Comparison of ENCODE assay signal across 8 mouse cellular contexts in genomic region chr11:32552401-32553090, GRCm38 (mm10). TPM values are rescaled to one million over a fixed set of nuclear protein-coding genes. Genes with fewer than 3 reads are reported as not detected.
DNase-seq lines count a peak whose midpoint lies in the region; ATAC-seq and TF ChIP-seq lines count a peak whose summit lies in the region.

No protein-coding gene starts in this region.

- DNase-seq in heart, adult 9 months (ENCODE audit: low spot score in 2 of 2): peak; percentile 33 to 35
- DNase-seq in heart, postnatal 14 days: no peak
- DNase-seq in lung, postnatal 0 days (ENCODE audit: low spot score): peak; percentile 85
- no peak for DNase-seq in gastrocnemius, adult 8-10 months (ENCODE audit: low spot score in 2 of 2)
- DNase-seq in urinary bladder, adult 2 months (ENCODE audit: low spot score): no peak

- TF ChIP-seq CTCF in intestine, postnatal 0 days (IDR thresholded peaks at IDR 0.05; ENCODE audit: low read depth): no peak
- peak; percentile 17; the same call in 1 of the 2 replicates for TF ChIP-seq CTCF in lung, postnatal 0 days (IDR thresholded peaks at IDR 0.05)

- peaks cover 70% of the 10 kb centered on the region for H3K4me1 ChIP-seq in brown adipose tissue, adult 24 weeks (ENCODE audit: control insufficient read depth, insufficient read depth, insufficient read length, low read length)
- 0 out of 2 replicates have a peak, but pooled peaks cover 10% of the 10 kb centered on the region for H3K4me1 ChIP-seq in intestine, postnatal 0 days (replicated peaks; ENCODE audit: control insufficient read depth, insufficient read depth, low read length)
- peaks cover 19% of the 10 kb centered on the region; the same call in 1 of the 2 replicates for H3K4me1 ChIP-seq in lung, postnatal 0 days (ENCODE audit: insufficient read depth, low read depth, low read length)

- TF ChIP-seq EP300 in lung, postnatal 0 days (IDR thresholded peaks at IDR 0.05): no peak

- WGBS in intestine, postnatal 0 days: 48% methylated on average over 13 of the region's 13 CpGs
- 37% methylated on average over 13 of the region's 13 CpGs for WGBS in lung, postnatal 0 days

- H3K27me3 ChIP-seq in intestine, postnatal 0 days (replicated peaks; ENCODE audit: control insufficient read depth, insufficient read depth, low read length): no peaks in the 10 kb centered on the region
- no peaks in the 10 kb centered on the region for H3K27me3 ChIP-seq in lung, postnatal 0 days (replicated peaks; ENCODE audit: insufficient read depth, low read length)

- no peak overlapping the region for H3K9ac ChIP-seq in intestine, postnatal 0 days (ENCODE audit: low read depth, low read length)
- no peak overlapping the region for H3K9ac ChIP-seq in lung, postnatal 0 days (replicated peaks; ENCODE audit: low read depth)

- ATAC-seq in intestine, postnatal 0 days: no peak
- ATAC-seq in lung, postnatal 0 days: peak; percentile 86
- no peak for ATAC-seq in erythroid progenitor cell, adult 5-6 weeks (replicated peaks; ENCODE audit: low FRiP score, poor library complexity, severe bottlenecking)

- H3K27ac ChIP-seq in brown adipose tissue, adult 24 weeks (replicated peaks; ENCODE audit: low read depth, low read length): peak overlapping the region; percentile 91
- H3K27ac ChIP-seq in intestine, postnatal 0 days (ENCODE audit: low read depth, low read length): peak overlapping the region; percentile 41; the same call in 1 of the 2 replicates
- H3K27ac ChIP-seq in lung, postnatal 0 days (ENCODE audit: low read length): peak overlapping the region; percentile 49

- no peaks in the 10 kb centered on the region for H3K36me3 ChIP-seq in intestine, postnatal 0 days (ENCODE audit: control insufficient read depth, insufficient read depth)
- no peaks in the 10 kb centered on the region for H3K36me3 ChIP-seq in lung, postnatal 0 days (ENCODE audit: insufficient read depth, low read length)

- no peak overlapping the region for H3K4me3 ChIP-seq in brown adipose tissue, adult 24 weeks (ENCODE audit: insufficient read depth, low read depth, low read length)
- H3K4me3 ChIP-seq in intestine, postnatal 0 days (ENCODE audit: low read depth, low read length): no peak overlapping the region
- H3K4me3 ChIP-seq in lung, postnatal 0 days (ENCODE audit: low read depth, low read length): no peak overlapping the region

- H3K9me3 ChIP-seq in intestine, postnatal 0 days (ENCODE audit: control insufficient read depth): no peaks in the 10 kb centered on the region
- H3K9me3 ChIP-seq in lung, postnatal 0 days (ENCODE audit: low read length): no peaks in the 10 kb centered on the region

- intact Hi-C loops in heart, postnatal 14 days (cut with DNase I): no loop called here

- H3K4me2 ChIP-seq in intestine, postnatal 0 days (replicated peaks; ENCODE audit: low read depth): no peak overlapping the region
- H3K4me2 ChIP-seq in lung, postnatal 0 days (replicated peaks; ENCODE audit: low read depth, low read length): 0 out of 2 replicates have a peak overlapping the region, but pooled peaks have one; percentile 11

RNA-seq across cellular contexts. Expression of gene Stk10, which starts 19.4 kb away (rescaled TPM):
- 10 to 100 TPM; 14.3 to 14.5 TPM for total RNA-seq in heart, postnatal 14 days (2021)
- polyA plus RNA-seq in brown adipose tissue, adult 24 weeks (2012; ENCODE audit: insufficient read depth, insufficient read length, missing spikeins): 4.3 and 5.5 TPM in 2 replicates
- polyA plus RNA-seq in intestine, postnatal 0 days (2015; fragmentation: Nextera tagmentation; extraction: Ambion mirVana): 2.6 and 2.7 TPM in 2 replicates
- 1.9 and 2.4 TPM in 2 replicates for polyA plus RNA-seq in lung, postnatal 0 days (2015; fragmentation: Nextera tagmentation; extraction: Ambion mirVana)
- 1 to 10 TPM; 1.2 to 2.4 (median 1.9) TPM for total RNA-seq in gastrocnemius, adult 8-10 months (2022)
- total RNA-seq in erythroid progenitor cell, adult 5-6 weeks (2015; ENCODE audit: low replicate concordance): 14.3 and 15.1 TPM in 2 replicates
- 8.3 and 10.0 TPM in 2 replicates for total RNA-seq in erythroid progenitor cell, adult 5-6 weeks (2017; ENCODE audit: low replicate concordance)
- polyA plus RNA-seq in urinary bladder, adult 2 months (2012; rRNA removed): 6.2 and 8.5 TPM in 2 replicates

RNA-seq across cellular contexts. Expression of gene Efcab9, which starts 20.7 kb away (rescaled TPM):
- total RNA-seq in heart, postnatal 14 days (2021): under 1 TPM; 0.57 to 0.68 TPM
- polyA plus RNA-seq in brown adipose tissue, adult 24 weeks (2012; ENCODE audit: insufficient read depth, insufficient read length, missing spikeins): not detected in 2 replicates
- 0.21 and 0.58 TPM in 2 replicates for polyA plus RNA-seq in intestine, postnatal 0 days (2015; fragmentation: Nextera tagmentation; extraction: Ambion mirVana)
- polyA plus RNA-seq in lung, postnatal 0 days (2015; fragmentation: Nextera tagmentation; extraction: Ambion mirVana): 0.18 and 0.30 TPM in 2 replicates
- 1 to 10 TPM in 3 of 4 experiments, under 1 TPM in 1; 0.74 to 1.7 (median 1.3) TPM for total RNA-seq in gastrocnemius, adult 8-10 months (2022)
- total RNA-seq in erythroid progenitor cell, adult 5-6 weeks (2015; ENCODE audit: low replicate concordance): not detected in 2 replicates
- total RNA-seq in erythroid progenitor cell, adult 5-6 weeks (2017; ENCODE audit: low replicate concordance): not detected in 2 replicates
- 0.76 and 1.3 TPM in 2 replicates for polyA plus RNA-seq in urinary bladder, adult 2 months (2012; rRNA removed)

Comparison
In these comparisons a context has a peak if more than half of its experiments do, and no peak if none do; other contexts are left out.
1. DNase-seq: peak in heart, adult 9 months (2 of 2) and lung, postnatal 0 days (single experiment); none in heart, postnatal 14 days (0 of 2), gastrocnemius, adult 8-10 months (0 of 2) and urinary bladder, adult 2 months (single experiment).
2. H3K27ac ChIP-seq: peak in every context shown above with its lines; median percentile 91 in brown adipose tissue, adult 24 weeks; 49 in lung, postnatal 0 days; 41 in intestine, postnatal 0 days.